Mouse (Mus musculus) gonadal fat pad, adult 2 months (tissue): Measurements from ENCODE around the gene Mpig6b. TPM values are rescaled to one million over a fixed set of nuclear protein-coding genes. Genes with fewer than 3 reads are reported as not detected.

Source experiments
- DNase-seq: peaks from one replicate; pipeline ENCODE4 v3.0.0-alpha.2; 2012; ENCODE audit warnings: low read depth
- polyA plus RNA-seq: library from polyadenylated mRNA; depleted of rRNA; stranded (reverse); fragments of >200 nt; gene quantifications from 2 replicates; pipeline ENCODE4 v1.2.3, GENCODE M21; 2012; rRNA removed

Mpig6b gene
- polyA plus RNA-seq, result 1.5 and 3.3 TPM in 2 replicates

DNA sequence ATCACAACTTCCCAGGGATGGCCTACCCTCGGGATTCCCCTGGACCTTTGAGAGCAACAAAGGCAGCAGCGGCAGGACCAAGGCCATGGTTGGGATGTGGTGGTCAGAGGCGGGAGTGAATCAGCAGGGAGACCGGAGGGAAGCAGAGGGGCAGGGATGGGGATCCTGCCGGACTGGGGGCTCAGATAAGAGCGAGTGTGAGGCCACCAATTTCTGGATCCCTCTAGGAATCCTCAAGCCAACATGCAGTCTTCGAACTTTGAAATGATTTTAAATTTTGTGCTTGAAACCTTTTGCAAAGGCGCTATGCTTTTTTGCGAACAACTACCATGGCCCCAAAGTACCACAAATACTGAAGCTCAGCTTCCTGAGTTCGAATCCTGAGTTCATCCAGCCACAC, at the start of gene Mpig6b:
Mpig6b (minus strand) TSS at position 101 of the 400 bp plus-strand sequence.
- no peak for DNase-seq

DNA sequence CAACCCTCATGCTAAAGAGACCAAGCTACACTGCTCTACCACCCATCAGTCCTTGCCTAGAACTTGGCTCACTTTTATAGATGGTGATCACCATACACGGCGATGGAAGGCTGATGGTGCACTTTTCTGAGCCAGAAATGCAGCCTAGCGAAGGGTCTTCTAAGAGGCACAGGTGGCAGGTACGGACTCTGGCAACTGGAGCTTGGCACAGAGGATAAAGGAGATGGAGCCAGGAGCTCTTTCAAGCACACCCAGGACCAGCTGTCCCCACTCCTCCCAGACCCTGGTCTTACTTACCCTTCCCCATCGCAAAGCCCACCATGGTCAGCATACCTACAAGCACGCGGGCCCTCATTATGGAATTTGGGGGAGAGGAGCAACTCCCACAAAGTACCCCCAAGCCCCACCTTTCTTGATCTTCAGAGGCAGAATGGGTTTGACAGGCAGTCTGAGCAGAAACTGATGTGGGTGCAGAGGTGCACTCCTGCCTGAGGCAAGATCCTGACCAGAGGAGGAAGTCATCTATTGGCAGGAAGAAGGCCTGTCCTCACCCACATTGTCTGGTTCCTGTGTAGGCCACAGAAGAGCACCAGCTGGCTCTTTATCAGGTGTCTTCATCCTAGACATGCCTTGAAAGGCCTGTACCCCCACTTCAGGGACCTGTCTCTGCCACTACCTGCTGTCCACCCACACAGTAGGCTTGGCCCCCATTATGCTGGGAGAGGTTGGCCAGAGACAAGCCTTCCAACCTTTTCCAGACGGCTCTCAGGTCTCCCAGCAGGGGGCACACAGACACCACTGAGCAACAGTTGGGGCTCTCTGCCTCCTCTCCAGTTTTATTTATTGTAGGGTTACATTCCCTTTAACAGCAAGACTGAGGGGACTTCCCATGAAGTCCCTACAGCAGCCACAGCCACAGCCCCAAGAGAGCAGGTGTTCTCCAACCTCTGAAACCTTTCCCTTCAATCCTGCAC, 49.3 kb upstream of the Mpig6b start, which contains the start of gene Ly6g5b:
Ly6g5b (minus strand) TSS at position 383 of the 974 bp plus-strand sequence.
- DNase-seq, result no peak

DNA sequence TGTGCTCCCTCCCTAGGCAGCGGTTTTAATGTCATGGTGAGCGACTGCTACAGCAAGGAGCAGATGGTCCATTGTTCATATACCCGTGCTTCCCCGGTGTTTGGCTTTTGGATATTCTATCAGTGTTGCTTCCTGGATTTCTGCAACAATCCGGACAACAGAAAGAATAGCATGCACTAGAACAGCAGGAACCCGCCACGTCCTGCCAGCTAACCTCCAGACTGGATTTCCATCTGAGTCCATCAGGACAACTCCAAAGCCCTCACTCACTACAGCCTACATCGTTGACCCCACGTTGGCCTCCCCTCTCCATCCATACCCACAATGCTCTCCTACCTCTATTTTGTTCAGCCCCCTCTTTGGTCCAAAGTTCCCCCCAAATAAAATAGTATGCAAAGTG, 45.8 kb upstream of the Mpig6b start:
- no peak for DNase-seq

DNA sequence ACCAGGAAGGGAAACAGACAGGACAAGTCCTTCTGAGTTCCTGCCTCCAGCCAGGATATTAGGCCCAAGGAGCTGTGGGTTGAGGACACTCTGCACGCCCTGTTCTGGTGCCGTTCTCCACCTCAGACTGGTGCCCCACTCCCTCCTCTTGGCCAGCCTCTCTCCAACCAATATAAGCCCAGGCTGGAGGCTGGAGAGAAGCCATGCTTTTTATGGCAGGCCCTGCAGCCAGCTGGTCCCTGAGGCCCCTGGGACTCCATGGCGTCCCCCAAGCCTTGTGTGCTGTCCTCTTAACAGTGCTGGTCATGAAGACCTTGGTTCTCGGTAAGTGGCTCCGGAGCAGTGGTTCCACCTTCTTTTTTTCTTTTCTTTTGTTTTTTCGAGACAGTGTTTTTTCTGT, 42.1 kb upstream of the Mpig6b start, which contains the start of gene Ly6g5c:
Ly6g5c (plus strand) TSS at position 183 of the 400 bp plus-strand sequence.
- DNase-seq, result no peak

DNA sequence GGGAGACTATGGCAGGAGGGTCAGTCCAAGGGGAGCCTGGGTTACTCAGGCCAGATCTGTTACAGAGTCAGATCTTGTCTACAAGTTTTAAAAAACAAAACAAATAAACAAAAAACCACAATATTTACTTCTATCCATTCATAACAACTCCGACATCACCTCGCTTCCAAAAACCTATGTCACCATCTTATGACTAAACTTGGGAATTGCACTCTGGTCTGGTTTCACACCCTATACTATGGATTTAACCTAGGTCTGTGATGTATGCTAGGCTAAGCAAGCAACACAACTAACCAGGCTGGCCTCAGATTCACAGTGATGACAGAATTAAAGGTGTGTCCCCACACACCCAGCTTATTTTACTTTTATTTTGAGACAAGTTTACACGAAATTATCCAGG, 40.5 kb upstream of the Mpig6b start:
- no peak for DNase-seq

DNA sequence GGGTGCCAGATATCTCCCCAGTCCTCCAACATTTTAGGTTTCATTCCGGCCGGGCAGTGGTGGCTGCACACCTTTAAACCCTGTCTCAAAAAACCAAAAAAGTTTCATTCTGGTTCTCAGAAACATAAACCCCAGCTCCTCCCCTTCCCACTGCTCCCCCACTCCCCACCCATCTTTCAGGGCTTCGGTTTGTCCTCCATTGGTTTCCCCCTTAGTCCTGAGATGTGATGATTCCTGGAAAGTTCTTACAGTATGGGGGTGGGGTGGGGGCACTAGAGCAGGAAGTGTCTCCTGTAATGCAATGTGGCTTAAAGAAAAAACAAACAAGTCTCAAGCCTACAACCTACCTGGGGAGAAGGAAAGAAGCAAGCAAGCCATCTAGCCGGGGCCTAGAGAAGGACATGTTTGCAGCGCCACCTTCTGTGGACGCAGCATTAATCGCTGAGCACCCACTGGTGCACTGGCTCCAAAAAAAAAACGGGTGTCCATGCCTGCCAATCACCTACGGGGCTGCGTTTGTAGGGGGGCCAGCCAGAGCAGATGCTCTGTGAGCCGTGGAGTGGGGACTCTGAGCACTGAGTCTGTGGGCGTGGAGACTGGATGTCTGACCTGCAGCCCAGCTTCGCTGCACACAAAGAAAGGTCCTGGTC, 39.9 kb upstream of the Mpig6b start:
- DNase-seq, result no peak

DNA sequence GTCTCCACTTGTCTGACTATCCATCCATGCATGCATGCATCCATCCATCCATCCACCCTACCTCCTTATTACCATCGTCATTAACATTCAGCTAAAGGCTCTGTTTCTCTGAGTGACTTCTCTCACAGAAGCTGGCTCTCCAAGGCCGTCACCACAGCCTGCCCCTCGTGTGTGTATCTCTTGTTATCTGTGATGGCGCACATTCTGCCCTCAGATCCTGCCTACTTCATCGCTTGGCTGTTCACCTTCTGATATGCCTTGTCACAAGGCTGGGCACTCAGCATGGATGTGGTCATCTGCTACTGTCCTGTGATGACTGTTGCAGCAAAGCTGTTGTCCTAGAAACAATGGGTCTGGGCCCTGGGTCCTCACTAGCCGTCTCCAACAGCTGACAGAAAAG, 38.8 kb upstream of the Mpig6b start:
- no peak for DNase-seq

DNA sequence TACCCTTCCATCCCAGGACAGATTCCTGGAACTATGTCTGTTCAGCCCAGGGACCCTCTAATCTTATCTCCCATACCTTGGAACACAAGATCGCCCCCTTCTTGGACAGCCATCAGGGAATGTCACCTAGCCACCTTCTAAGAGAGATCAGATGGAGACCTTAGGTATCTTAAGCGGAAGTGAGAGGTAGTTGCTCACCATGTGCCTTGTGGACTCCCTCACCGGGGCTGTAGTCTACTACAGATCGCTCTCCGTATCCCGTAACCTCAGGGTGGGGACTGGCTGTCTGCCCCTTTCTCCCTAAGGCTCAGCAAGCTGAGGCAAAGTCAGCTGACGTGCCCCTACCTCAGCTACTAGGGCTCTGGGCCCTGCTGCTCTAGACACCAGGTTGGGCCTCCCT, 38.1 kb upstream of the Mpig6b start:
- DNase-seq, result no peak

DNA sequence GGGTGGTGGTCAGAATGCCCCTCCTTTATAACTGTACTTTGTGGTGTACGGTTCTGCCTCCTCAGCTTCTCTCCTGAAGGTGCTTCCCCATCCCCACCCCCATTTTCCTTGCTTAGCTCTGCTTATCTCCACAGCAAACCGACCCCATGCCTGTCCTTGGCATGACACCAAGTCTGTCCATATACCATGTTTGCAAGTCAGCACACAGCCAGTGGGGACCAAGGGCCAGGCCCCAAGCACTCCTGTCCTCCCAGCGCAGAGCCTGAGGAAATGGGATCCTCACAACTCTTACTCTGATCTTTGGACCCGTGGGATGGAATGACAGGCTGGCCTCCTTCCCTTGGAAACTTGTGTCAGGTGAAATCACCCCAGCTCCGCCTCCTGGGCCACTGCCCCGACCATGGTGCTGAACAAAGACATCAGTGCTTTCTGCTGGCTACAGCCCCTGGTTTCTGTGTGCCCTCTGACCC, 37.3 kb upstream of the Mpig6b start:
- DNase-seq, result no peak

DNA sequence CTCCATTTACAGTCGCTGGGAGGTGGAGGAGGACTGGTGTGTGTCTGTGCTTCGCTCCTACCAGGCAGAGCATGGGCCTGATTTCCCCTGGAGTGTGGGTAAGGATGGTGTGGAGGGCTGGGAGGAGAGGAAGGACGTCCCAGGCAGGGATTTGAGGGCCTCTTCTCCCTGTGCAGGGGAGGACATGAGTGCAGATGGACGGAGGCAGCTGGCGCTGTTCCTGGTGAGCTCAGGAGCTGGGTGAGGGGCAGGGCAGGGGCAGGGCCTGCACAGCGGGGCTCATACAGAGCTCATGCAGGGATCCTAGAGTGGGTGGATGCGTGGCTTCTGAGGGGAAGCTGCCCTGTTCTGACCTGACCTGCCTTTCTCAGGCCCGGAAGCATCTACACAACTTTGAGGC, 36.3 kb upstream of the Mpig6b start:
- no peak for DNase-seq

DNA sequence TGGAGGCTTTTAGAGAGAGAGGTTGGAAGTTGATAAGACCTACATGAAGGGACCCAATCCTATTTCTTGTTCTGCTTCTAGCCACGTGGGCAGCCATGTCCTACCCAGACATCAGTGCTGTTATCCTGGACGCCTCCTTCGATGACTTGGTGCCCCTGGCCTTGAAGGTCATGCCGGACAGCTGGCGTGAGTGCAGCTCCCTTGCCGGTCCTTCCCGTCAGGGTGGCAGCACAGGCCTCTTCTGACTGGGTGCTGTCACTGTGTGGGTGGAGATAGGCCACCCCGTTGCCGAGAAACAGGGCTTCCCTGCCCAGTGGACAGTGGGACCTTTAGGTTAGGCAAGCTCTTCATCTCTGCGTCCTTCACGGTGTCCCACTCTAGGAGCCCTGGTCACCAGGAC, 35.2 kb upstream of the Mpig6b start:
- DNase-seq, result no peak

DNA sequence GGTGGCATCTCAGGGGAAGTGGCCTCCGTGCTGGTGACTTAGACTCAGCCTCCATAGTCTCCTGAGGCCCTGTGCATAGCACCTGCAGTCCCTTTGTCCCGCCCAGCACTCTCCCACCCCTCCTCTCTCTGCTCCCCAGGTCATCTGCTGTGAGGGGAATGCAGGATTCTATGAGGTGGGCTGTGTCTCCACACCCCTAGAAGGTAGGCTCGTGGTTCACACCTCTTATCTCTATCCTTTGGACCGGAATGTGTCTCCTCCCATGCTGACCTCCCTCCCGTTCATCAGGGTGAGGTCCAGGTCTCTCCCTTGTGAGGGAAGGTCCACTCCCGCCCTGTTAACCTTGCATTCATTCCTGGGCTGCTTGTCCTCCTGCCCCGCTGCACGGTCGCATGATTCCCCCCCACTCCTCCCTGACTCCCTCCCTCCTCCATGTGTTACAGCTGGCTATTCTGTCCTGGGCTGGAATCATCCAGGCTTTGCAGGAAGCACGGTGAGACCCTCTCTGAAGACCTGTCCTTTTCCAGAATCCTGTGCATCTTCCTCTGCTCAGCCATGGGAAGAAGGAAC, 34.3 kb upstream of the Mpig6b start:
- no peak for DNase-seq

DNA sequence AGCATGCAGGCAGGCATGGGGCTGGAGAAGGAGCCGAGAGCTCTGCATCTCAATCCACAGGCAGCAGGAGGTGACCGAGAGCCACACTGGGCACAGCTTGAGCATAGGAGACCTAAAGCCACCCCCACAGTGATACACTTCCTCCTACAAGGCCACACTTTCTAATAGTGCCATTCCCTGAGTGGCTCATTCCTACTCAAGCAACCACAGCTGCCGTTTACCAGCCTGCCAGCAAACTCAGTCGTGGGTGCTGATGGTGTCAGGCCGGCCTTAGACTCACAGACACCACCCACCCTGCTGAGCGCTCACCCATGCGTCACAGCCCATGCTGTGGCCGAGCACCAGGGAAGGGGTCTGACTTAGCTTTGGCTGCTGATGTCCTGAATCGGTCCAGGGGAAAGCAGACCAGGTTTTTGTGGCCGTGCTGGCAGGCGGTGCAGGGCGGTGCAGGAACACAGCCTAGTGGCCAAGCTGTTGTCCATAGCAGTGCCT, 31.2 kb upstream of the Mpig6b start:
- no peak for DNase-seq

DNA sequence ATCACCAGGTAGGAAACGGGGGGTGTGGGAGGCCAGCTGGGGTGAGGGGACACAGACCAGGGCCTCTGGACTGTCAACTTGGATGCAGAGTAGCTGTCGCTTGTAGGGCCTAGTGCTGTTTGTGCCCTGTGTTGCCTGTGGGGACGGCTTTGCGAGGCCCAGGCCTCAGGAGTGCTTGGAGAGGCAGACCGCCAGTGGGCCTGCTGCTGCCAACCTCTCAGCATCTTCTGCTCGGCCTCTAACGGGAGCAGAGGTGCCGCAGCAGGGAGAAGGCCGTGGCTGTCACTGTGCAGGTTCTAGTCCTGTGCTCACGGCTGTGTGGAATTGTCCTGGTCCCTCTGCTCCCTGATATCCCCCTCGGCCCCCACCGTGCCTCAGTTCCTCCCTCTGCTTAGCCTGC, 30.6 kb upstream of the Mpig6b start:
- no peak for DNase-seq

DNA sequence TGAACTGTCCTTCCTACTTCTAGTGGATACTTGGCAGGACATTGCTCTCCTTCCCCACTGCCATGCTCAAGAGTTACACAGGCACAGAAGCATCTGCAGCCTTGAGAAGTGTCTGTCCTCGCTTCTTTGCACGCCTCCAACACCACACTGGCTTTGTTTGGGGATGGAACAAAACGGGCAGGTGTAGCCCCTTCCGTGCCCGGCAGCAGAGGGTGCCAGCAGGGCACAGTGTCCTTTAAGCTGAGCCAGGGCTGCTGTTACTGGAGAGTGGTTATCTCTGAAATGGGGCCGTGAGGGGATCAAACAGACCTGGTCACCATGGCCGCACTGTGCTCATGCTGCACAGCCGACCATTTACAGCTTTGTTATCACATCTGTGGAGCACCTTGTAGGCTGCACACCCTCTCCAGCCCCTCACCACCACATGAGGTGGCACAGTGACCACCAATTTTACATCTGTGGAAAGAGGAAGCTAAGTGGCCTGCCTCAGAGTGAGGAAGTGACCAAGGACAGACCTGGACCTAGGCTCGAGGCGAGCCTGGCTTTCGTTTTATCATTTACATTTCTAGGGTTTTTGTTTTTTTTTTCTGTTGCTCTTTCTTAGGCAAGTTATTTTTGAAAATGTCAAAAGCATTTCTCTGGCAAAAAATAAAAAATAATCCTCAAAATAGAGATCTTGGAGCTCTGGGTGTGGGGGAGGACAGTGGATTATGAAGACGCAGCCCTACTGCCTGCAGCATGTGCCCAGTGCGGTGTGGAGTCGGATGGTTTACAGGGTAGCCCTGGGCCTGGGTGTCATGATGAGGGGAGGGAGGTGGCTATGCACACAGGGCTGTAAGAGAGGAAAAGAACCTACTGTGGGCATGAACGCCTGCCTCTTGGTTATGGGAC, 28.7 kb upstream of the Mpig6b start:
- DNase-seq, result no peak

DNA sequence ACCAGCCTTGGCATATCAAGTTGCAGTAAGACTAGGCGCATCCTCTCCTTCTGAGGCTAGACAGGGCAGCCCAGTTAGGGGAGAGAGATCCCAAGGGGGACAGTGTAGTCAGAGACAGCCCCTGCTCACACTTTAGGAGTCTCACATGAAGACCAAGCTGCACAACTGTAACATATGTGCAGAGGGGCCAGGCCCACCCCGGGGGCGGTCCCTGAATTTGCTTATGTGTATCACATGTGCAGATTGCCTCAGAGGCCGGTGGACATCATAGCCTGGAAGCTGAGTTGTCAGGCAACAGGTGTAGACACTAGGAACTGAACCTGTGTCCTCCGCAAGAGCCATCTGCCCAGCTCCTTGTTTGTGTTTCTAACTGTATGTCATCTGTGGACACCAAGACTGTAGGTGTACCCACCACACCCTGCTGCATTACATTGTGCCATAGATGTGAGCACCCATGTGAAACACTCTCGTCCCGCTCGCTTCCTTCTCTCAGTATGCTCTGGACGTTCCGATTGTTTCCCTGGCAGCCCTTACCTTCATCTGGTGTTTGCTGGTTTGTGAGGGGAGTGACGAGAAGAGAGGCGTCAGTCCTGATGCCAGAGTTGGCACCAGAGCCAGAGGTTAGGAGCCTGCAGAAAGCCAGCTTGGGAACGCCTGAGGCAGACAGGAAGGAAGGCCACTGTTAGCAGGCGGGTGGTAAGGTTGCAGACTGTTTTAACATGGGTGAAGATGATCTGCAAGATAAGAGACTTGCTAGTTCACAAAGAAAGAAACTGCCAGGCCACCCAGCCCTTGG, 26.6 kb upstream of the Mpig6b start:
- DNase-seq, result no peak

DNA sequence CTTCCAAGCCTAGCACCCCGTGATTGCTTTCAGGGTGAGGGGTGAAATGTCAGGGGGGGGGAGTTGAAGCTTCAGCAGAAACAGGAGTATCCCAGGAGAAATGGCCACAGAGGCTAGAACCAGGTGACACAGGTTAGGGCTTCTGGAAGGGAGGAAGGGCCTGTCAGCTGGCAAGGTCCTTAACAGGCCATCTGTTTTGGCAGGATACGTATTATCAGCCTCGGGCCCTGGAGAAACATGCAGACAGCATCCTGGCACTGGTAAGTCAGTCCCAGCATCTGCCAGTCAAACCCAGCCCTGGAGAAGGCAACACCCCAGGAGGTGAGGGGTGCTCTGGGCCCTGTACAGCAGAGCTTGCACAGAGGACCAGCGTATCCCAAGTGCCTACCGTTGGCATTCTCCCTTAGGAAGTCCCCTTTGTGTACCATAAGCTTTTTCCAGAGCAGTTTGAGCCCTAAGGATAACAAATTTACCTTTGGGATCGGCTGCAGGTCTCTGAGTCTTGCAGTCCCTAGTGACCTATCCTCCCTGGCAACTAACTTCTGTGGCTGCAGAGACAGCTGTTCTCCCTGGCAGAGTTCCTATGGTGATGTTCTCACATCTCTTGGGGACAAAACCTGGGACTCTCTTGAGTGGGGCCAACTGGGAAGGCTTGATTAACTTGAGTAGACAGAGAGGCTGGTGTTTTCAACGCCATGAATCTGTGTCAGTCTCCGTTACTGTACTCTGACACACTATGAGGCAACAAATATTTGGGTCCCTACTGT, 24.4 kb upstream of the Mpig6b start:
- no peak for DNase-seq

DNA sequence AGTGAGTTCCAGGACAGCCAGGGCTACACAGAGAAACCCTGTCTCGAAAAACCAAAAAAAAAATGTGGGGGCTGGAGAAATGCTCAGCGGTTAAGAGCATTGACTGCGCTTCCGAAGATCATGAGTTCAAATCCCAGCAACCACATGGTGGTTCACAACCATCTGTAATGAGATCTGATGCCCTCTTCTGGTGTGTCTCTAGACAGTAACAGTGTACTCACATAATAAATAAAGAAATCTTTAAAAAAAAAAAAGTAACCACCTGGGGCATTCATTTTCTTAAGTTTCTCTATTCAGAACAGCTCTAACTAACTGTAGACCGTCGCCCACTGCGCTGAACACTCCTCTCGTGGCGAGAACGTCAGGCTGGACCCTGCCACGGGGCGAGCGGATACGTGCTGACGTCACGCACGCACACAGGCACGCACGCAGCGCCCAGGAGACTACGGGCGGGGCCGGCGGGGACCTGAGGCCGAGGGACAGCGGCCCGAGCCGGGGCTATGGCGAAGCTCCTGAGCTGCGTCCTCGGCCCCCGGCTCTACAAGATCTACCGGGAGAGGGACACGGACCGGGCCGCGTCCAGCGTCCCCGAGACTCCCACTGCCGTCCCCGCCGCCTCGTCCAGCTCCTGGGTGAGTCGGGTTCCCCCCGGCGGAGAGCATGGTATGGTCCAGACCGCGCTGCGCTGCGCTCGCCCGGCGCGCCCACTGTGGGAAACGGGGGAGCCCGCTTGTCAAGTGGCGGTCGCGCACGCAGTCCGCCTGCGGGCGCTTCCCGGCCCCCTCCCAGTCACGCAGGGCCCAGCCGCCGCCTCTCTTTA, 23.1 kb upstream of the Mpig6b start, which contains the start of gene Abhd16a:
Abhd16a (plus strand) TSS at position 439 of the 820 bp plus-strand sequence.
- peak; percentile 44 for DNase-seq

DNA sequence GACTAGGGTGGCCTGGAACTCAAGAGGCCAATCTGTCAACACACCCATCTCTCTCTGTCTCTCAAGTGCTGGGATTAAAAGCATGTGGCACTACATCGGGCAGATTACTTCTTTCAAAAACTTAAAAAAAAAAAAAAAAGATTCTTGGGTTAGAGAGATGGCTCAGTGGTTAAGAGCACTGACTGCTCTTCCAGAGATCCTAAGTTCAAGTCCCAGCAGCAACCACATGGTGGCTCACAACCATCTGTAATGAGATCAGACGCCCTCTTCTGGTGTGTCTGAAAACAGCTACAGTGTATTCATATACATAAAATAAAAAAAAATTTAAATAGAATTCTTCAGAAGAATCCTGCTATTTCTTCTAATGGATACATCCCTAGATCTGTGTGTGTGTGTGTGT, 22.2 kb upstream of the Mpig6b start:
- DNase-seq, result no peak
